Mouse (Mus musculus) left cerebral cortex, postnatal 4 days (tissue): ENCODE measurements around the gene Atxn3. TPM values are rescaled to one million over a fixed set of nuclear protein-coding genes. Genes with fewer than 3 reads are reported as not detected.

Experiments used
- DNase-seq: peaks from one replicate; pipeline ENCODE4 v3.0.0-alpha.2; 2022
- intact Hi-C: fragments of 180-260 bp; cut with DNase I; formaldehyde crosslinking; loops from one replicate; pipeline ENCODE4 v1.15.1; 2025
- total RNA-seq, 2 experiments: library from RNA; stranded (reverse); gene quantifications; 2 replicates each; pipeline ENCODE4 v1.2.3; 2021

Gene Atxn3
- total RNA-seq = 10 to 100 TPM; 15.1 to 18.7 TPM

DNA sequence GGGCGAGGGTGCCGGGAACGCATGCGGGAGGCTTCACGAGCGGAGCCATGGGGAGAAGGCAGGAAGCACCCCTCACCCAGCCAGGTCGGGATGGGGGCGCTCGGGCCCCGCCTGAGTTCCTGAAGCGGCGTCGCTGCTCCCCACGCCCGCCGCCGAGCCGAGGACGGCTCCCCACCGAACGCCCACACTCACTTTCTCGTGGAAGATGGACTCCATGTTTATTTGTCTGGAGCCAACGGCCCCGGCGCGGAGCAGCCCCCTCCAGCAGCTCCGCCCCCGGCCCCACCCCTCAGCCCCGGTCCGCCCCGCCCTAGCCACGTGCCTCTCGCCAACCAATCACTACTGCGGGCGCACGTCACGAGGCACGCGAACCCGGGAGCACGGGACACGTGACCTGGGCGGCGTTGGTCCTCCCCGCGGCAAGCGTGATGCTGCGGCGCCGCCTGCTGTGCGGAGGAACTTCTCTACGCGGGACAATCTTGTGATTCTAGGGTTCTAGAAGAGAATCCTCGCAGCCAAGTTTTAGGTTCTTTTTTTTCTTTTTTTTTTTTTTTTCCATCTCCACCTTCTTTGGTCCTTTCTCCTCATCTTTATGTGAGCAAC lies at the start of gene Atxn3:
Gene Atxn3, minus strand, starts transcription at position 305 of the 603 bp plus-strand sequence.
- peak; percentile 99 for DNase-seq
- intact Hi-C loops = no loop called here

DNA sequence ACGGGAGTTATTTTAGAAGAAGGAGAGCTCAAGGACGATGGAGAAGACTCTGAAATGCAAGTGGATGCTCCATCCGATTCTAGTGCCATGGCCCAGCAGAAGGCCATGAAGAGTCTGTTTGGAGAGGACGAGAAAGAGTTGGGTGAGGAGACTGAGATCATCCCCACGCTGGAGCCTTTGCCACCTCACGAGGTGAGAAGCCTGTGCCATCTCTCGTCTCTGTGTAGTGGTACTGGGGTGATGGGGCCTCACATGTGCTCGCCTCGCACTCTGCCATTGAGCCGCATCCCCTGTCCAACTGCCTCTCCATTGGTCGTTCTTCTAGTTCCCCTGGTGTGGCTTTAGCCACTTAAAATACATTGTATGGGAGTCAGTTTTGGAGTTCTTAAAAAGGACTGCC lies 42.7 kb upstream of the Atxn3 start:
- intact Hi-C loops = no loop called here
- no peak for DNase-seq

DNA sequence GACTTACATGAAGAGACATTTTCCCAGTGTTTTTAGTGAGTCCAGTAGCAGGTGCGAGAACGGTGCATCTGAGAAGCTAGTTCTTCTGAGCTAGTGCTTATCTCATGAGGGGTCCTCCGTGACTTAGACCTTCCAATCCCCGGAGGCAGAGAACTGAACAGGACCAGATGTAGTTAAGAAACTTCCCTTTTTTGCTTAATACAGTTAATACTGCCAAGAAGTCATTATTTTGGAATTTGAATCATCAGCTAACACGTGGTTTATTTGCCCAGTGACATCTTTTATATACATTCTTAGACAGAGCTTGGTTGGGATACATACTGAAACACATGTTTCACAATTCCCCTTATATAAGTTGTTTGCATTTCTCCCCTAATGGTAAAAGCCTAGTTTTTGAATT lies 40.9 kb upstream of the Atxn3 start:
- no peak for DNase-seq
- intact Hi-C loops = no loop called here

DNA sequence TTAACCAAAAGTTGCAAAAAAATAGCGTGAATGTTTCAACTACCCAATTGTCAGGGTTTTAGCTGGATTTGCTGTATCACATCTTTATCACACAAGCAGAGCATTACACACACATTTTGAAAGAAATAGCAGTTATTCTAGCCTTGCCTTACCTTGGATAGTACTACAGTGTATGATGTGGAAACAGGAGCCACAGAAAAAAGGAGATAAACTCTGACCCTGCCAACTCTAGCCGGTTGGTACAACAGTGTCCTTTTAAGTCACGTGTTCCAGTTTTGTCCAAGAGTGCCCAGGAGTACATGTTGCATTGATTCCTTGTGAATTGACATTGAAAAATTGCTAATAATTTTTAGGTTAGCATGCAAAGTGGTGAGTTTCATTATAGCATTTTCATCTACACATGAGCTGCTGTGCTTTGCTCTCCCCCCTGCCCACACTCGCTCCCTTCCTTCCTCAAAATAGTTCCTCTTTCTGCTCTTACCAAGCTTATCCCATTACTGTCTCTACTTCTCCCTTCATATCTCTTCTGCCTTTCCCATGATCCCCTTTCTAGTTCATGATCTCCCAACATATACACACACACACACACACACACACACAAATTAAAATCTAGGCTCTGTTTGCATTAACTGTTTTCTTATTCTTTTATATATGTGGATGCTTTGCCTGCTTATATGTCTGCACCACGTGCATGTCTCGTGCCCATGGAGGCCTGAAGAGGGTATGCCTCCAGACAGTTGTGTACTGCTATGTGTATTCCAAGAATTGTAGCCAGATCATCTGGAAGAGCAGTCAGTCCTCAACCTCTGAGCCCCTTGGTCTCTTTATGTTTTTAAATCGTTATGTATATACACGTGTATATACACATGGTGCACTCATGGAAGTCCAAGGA lies 36.8 kb upstream of the Atxn3 start:
- intact Hi-C loops = no loop called here
- DNase-seq = no peak

DNA sequence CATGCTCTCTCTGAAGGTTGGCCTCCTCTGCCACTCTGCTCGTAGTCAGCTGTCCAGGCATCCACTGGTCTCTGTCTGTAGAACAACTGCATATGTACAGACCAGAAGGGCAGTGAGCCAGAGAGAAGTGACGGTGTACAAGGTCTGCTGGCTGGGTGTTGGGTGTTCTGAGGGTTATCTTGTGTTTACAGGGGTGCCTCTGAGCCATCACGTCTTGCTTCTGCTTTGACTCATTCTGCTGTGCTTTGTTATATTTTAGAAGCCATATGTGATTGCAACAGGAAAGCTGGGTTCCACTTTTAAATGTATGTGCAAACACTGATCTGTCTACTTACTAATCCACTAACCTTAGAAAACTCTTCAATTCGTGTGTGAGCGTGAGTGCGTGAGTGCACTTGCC lies 29.6 kb upstream of the Atxn3 start:
- intact Hi-C loops = loop anchor here (5.0 to 10.0 kb wide), 2 partner anchors 140 to 477 kb away; partner anchors contain the start of genes Golga5 and Slc24a4
- no peak for DNase-seq

DNA sequence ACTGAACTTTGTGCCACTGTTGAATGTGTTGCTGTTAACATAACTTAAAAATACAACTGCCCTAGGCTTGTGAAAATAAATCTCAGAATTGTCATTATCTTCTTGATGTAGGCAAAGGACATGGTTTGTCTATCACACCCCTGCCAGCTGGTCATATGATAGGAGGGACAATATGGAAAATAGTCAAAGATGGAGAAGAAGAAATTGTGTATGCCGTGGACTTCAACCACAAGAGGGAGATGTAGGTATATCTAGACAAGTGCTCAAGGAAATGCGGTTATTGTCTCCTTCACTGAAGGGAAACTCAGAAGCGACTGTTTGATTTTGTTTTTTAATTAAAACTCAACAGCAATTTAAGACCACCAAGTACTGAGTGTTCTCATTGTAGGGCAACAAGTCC lies 27.1 kb upstream of the Atxn3 start:
- intact Hi-C loops = loop anchor here (5.0 to 10.0 kb wide), 2 partner anchors 142 to 480 kb away; partner anchors contain the start of genes Golga5 and Slc24a4
- no peak for DNase-seq

DNA sequence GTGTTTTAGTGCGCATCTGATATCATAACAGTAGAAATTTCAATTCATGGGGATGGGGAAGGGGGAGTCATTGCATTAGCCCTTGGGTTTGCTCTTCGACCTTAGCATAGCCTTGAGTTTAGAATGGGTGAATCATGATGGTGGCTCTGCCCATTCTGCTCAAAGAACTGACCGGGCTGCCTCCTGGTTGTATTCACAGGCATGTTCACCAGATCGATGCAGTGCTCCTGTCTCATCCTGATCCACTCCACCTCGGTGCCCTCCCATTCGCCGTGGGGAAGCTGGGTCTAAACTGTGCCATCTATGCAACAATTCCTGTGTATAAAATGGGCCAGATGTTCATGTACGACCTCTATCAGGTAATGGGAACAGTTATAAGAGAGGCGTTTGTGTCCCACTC lies 24.9 kb upstream of the Atxn3 start:
- intact Hi-C loops = loop anchor here (5.0 to 10.0 kb wide), 2 partner anchors 404 to 482 kb away; partner anchors contain the start of gene Golga5
- no peak for DNase-seq

DNA sequence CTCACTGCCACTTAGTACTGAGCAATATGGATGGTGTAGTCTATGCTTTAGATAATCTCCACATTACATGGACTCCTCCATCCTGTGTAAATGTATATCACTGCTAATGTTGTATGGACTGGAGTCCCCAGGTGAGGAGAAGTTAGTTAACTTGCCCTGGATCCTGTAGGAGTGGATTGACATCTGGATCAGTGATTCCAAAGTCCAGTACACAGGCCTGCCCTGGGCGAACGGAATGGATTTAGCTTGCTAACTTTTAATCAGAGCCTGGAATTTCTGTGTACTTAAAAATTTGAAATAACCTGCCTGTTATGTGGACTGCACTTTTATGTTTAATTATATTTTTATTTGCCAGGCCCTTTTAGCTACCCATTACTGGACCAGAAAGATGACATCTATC lies 23.5 kb upstream of the Atxn3 start:
- intact Hi-C loops = loop anchor here (5.0 to 10.0 kb wide), 2 partner anchors 406 to 483 kb away; partner anchors contain the start of gene Golga5

DNA sequence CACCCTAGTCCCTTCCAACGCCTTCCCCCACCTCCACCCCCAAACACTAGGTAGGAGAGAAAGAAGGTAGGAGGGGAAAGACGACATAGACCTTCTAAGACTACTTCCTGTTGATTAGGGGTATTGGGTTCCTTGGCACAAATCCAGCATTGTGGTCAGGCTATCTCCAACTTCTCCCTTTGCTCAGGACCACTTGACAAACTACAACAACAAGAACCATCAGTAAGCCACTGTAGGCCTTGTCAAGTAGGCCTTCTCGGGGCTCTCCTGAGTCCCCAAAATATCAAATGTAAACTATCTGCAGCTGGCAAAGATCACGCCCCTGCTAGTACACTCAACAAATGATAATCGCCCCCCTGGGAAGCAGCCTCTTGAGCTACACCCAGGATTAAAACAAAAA lies 22.2 kb upstream of the Atxn3 start:
- intact Hi-C loops = loop anchor here (5.0 to 10.0 kb wide), 2 partner anchors 407 to 485 kb away; partner anchors contain the start of gene Golga5
- DNase-seq = no peak

More for the DNA sequence above, 23.5 kb upstream of the Atxn3 start:
- DNase-seq = no peak

DNA sequence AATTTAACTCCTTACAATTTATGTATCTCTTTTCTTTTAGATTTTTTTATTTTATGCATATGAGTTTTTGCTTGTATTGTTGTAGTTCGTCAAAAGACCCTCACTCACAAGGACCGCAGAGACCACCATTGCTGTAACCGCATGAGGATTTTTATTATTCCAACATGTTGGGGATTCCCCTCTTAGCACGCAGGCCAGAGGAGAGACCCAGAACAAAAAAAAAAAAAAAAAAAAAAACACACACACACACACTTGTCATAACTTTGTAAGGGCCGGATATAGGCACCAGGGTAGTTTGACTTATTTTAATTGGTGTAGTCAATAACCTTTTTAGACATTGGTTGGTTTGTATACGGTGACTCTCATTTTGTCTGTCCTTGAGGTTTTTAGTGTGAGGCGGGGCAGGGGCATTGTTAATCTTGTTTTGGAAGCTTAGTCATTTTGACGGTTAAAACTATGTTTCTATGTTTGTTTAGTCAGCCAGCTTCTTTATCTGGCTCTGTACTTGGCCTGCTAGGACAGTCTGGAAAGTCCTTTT lies 21.2 kb upstream of the Atxn3 start:
- intact Hi-C loops = no loop called here
- DNase-seq = no peak

DNA sequence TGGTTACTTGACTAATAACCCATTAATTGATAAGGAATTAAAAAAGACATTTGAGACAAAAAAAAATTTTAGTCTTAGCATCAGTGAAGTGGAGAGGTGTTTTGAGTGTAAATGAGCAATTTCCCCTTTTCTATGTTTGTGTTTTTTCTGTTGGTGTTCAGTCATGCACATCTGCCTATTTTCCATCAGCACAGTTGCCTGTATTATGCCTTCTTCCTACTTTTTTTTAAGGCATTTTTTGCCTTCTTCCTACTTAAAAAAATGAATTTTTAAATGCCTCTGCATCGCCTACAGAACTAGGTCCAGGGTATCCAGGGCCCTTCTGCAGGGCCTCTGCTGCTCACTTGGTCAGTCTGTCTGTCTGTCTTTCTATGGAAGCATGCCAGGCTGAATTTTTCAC lies 20.5 kb upstream of the Atxn3 start:
- intact Hi-C loops = no loop called here
- DNase-seq = no peak

DNA sequence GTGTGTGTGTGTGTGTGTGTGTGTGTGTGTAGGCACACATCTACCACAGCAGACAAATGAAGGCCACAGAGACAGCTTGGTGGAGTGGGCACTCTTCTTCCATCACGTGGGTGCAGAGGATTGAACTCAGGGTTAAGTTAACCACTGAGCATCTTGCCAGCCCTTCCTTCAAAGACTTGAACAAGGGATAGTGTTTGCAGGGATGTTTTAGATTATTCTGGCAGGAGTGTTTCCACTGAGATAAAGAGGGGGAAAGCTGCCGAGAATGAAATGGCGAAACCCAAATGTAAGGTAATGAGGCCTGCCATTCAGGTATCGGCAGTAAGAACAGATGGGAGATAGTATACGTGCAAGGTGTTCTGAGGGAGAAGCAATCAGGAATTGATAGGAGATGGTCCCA lies 20.1 kb upstream of the Atxn3 start:
- intact Hi-C loops = no loop called here
- no peak for DNase-seq

DNA sequence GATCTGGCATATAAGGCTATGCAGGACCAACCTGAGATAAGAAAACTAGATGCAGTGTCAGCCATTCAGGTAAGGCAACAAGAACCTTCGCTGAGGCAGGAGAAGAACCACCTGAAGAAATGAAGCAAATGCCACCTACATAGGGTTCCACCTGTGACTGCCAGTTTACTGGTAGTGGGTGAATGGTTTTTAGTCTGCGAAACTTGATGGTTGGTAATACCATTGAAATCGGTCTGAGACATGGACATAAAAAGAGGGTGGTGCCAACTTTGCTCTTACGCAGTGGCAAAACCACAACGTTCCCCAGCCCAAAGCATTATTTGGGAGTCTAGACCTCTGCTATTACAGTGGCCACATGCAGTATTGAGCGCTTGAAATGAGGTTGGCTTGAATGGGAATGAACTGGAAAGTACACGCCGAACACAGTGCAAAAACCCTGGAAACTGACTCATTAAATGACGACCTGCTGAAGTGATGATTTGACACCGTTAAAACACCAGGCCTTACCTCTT lies 19.4 kb upstream of the Atxn3 start:
- intact Hi-C loops = no loop called here

DNA sequence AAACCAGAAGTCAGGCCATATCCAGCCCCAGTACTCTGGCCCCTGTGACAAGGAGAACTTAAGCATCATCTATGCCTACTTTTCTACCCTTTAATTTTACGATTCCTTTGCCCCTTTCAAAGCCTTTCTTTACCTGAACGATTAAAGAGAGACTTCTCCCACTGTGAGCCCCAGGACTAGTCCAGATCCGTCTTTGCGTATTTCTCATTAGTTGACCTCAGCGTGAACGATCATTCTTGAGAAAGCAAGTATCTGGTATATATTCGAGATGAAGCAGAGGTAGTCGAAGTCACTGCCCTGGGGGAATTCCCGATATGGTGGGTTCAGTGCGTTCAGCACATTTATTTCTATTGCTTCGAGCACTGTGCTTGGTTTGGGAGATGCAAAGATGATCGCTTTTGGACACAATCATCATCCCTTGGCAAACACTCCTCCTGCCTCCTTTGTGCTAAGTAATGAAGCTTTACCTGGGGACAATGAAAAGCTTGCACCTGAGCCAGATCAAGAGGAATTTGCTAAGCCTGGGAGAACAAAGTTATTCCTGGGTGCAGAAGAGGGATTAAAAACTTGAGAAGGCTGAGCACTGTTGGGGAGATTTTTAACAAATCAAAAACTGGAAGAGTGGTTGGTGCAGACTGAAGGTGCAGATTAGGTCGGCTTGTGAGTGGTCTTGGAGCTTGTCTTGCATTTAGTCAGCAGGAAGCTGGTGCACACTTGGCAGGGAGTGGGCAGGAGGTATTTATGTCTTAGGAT lies 18.8 kb upstream of the Atxn3 start:
- no peak for DNase-seq
- intact Hi-C loops = no loop called here

More for the DNA sequence above, 19.4 kb upstream of the Atxn3 start:
- no peak for DNase-seq

DNA sequence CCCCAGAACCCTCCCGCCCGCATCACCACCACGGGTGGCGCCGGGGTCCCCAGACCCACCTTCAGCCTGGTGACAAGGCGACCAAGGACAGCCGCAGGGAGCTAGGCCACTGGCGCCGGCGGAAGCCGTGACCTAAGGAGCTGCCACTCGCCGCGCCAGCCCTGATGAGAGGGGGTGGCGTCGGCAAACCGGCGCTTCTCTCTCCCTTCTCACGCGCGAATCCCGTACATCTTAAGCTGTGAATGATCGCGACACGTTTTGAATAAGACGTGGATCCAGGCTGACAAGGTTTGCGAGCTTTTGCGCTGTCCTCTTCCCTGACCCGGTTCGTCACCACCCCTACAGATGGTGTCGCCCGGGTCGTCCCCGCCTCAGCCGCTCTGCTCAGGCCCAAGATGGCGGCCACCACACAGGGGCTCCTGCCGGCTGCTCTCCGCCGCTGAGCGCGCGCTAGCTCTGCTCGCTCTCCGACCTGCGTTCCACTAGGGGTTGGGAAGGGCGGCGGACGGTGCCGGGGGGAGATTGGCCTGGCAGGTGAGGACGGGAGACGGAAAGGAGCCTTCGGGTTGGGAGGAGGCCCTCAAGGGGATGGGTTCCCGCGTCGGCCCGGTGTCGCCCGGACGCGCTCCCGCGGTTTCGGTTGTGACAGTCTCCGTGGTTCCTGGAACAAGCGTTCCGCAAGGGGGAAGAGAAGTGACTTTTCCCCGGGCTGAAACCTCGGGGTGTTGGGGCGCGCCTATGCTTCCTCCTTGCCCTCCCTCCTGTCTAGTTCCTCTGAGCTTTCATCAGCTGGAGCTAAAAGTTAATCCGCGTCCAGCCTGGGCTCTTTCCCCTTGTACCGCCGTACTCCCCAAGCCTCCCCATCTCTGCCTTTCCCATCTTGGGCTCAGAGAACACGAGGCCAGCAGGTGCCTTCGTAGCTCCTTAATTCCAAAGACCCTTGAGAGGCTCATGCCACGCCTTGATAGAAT lies 17.8 kb upstream of the Atxn3 start, which contains the start of gene Cpsf2:
Gene Cpsf2, plus strand, starts transcription at position 388 of the 971 bp plus-strand sequence.
- DNase-seq = peak; percentile 80
- intact Hi-C loops = no loop called here

DNA sequence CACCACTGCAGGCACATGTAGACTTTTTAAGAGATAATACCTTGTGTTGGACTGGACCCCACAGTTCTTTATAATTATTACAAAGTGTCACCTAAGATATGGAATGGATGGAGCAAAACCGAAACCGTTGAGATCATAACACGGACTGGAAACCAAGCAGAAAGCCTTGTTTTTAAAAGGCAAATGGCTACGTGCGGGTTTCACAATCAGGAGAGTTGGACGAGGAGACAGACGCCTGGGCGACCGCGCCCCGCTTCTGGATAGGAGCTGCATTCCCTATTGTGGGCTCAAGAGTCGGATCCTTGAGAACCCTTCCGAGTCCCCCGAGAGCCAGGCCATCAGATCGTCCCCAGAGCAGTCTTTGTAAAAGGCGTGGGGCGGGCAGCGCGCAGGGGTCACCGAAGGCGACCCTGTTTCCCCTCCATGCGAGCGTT lies 17.1 kb upstream of the Atxn3 start:
- DNase-seq = no peak
- intact Hi-C loops = no loop called here

DNA sequence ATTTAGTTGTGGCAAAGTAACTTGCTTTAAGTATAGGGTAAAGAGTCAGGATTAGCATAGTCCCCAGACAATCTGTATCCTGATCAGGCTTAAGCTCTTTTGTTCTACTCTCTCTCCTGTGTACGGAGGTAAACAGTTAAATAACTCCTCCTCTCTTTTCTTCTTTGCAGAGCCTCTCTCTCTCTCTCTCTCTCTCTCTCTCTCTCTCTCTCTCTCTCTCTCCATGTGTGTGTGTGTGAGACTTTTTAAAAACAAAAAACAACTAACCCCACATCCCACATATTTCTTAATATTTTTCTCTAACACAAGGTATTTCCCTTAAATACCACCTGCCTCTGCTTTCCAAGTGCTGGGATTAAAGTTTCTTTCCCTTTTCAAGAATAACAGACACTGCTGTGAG lies 16.5 kb upstream of the Atxn3 start:
- intact Hi-C loops = no loop called here
- no peak for DNase-seq

DNA sequence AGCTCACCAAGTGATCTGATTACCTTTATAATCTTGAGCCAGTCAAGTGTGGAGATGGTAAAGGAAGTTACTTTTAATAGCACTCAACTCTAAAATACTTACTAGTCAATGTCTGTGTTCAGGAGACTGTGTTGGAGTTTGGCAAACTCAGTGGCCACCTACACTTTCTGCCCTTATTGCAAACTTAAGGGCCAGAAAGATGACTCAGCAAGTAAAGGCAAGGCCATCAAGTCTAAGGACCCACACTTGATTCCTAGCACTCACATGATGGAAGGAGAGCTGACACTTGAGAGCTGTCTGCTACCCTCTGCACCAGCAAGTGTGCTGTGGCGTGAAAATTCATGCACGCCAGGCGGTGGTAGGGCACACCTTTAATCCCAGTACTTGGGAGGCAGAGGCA lies 14.2 kb upstream of the Atxn3 start:
- intact Hi-C loops = no loop called here
- no peak for DNase-seq

DNA sequence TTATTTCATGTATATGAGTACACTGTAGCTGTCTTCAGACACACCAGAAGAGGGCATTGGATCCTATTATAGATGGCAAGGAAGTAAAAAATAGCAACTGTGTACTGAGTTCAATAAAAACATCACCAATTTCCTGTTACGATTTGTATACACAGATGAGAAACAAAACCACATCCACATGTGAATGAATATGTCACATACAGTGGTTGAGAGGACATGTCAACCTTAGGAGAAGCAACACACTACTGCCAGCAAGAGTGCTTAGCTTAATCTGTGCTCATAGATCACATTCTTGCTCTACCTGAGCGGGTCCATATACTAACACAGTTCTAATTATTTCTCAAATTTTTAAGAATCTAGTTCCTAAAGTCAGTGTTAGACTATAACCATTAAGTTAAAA lies 13.3 kb upstream of the Atxn3 start:
- intact Hi-C loops = no loop called here

More for the DNA sequence above, 13.3 kb upstream of the Atxn3 start:
- DNase-seq = no peak
